ENCODE assay signal across 13 mouse cellular contexts in genomic region chr19:58313785-58314184, GRCm38 (mm10).
DNase-seq lines count a peak whose midpoint lies in the region; ATAC-seq and TF ChIP-seq lines count a peak whose summit lies in the region.
"Had no signal": no experiment of that assay in that cellular context is flagged by ENCODE, and none has a peak within 500 bp of the region (broad histone marks: within the 10 kb centered on the region; RNA-seq: fewer than 3 reads in every experiment).

No protein-coding gene starts in this region.

- TF ChIP-seq CTCF in lung, embryonic 14.5 days (IDR thresholded peaks at IDR 0.05; ENCODE audit: low read depth), result peak; percentile 49
- peak; percentile 43 for TF ChIP-seq CTCF in G1E (IDR thresholded peaks at IDR 0.05; ENCODE audit: low read depth, low read length)

- DNase-seq in heart, adult 11 months, result peak; percentile 11
- DNase-seq in lung, embryonic 14.5 days, result no peak
- no peak for DNase-seq in lung, postnatal 36 days
- no peak for DNase-seq in G1E (ENCODE audit: low spot score)
- peak; percentile 28 for DNase-seq in splenic B cell, adult 2 months (ENCODE audit: low read depth, low spot score)
- DNase-seq in midbrain, embryonic 14.5 days, result no peak
- DNase-seq in frontal cortex, postnatal 36 days (ENCODE audit: low spot score in 2 of 2), result no peak
- DNase-seq: cerebellum, adult 11 months; layer of hippocampus, adult 9-11 months; right cerebral cortex, postnatal 4 days had no signal

- no peaks in the 10 kb centered on the region for H3K27me3 ChIP-seq in heart, embryonic 11.5 days (ENCODE audit: control insufficient read depth, insufficient read depth, low read length)
- H3K27me3 ChIP-seq in lung, embryonic 14.5 days (ENCODE audit: insufficient read depth, low read length), result no peaks in the 10 kb centered on the region
- H3K27me3 ChIP-seq in G1E (ENCODE audit: insufficient read depth, low read length), result no peaks in the 10 kb centered on the region
- H3K27me3 ChIP-seq in splenic B cell, adult 2 months (ENCODE audit: control insufficient read depth, insufficient read depth, low read length, poor library complexity, severe bottlenecking), result no peaks in the 10 kb centered on the region
- H3K27me3 ChIP-seq in midbrain, embryonic 14.5 days (ENCODE audit: control insufficient read depth, insufficient read depth, low read length), result no peaks in the 10 kb centered on the region
- H3K27me3 ChIP-seq: forebrain, embryonic 15.5 days had no signal

- no peak overlapping the region for H3K4me2 ChIP-seq in heart, embryonic 11.5 days
- H3K4me2 ChIP-seq in lung, embryonic 14.5 days, result no peak overlapping the region
- no peak overlapping the region for H3K4me2 ChIP-seq in midbrain, embryonic 14.5 days (ENCODE audit: low read length)
- H3K4me2 ChIP-seq: forebrain, embryonic 15.5 days; midbrain, embryonic 11.5 days had no signal

- no peaks in the 10 kb centered on the region for H3K4me1 ChIP-seq in heart, embryonic 11.5 days (ENCODE audit: control insufficient read depth, insufficient read depth, low read length)
- H3K4me1 ChIP-seq in lung, embryonic 14.5 days (ENCODE audit: insufficient read depth), result no peaks in the 10 kb centered on the region
- no peaks in the 10 kb centered on the region for H3K4me1 ChIP-seq in G1E (ENCODE audit: insufficient read depth, low read depth, low read length)
- peaks cover 16% of the 10 kb centered on the region; the same call in 1 of the 2 replicates for H3K4me1 ChIP-seq in midbrain, embryonic 14.5 days (ENCODE audit: control insufficient read depth, insufficient read depth, low read length)

- H3K27ac ChIP-seq in heart, embryonic 11.5 days (ENCODE audit: low read depth, low read length), result no peak overlapping the region
- no peak overlapping the region for H3K27ac ChIP-seq in lung, embryonic 14.5 days (ENCODE audit: low read depth)
- no peak overlapping the region for H3K27ac ChIP-seq in midbrain, embryonic 14.5 days (replicated peaks; ENCODE audit: low read depth, low read length)
- H3K27ac ChIP-seq: forebrain, embryonic 15.5 days had no signal

- H3K36me3 ChIP-seq in heart, embryonic 11.5 days (ENCODE audit: control insufficient read depth, insufficient read depth, low read length), result no peaks in the 10 kb centered on the region
- no peaks in the 10 kb centered on the region for H3K36me3 ChIP-seq in lung, embryonic 14.5 days (ENCODE audit: insufficient read depth)
- H3K36me3 ChIP-seq in G1E (replicated peaks), result no peaks in the 10 kb centered on the region
- no peaks in the 10 kb centered on the region for H3K36me3 ChIP-seq in splenic B cell, adult 2 months (ENCODE audit: control insufficient read depth, insufficient read depth, low read length, poor library complexity, severe bottlenecking)
- no peaks in the 10 kb centered on the region for H3K36me3 ChIP-seq in midbrain, embryonic 14.5 days (ENCODE audit: control insufficient read depth, insufficient read depth, low read length)
- H3K36me3 ChIP-seq: forebrain, embryonic 15.5 days had no signal

- H3K9me3 ChIP-seq in heart, embryonic 11.5 days (replicated peaks; ENCODE audit: control insufficient read depth, low read length), result peaks cover 9% of the 10 kb centered on the region
- H3K9me3 ChIP-seq in lung, embryonic 14.5 days (ENCODE audit: low read depth, low read length), result peaks cover 4% of the 10 kb centered on the region; the same call in 1 of the 2 replicates
- peaks cover 29% of the 10 kb centered on the region for H3K9me3 ChIP-seq in G1E (replicated peaks)
- no peaks in the 10 kb centered on the region; the same call in 1 of the 2 replicates for H3K9me3 ChIP-seq in midbrain, embryonic 14.5 days (ENCODE audit: control insufficient read depth, low read length)

- no peak for ATAC-seq in heart, embryonic 11.5 days (replicated peaks; ENCODE audit: insufficient number of reproducible peaks, low FRiP score, low TSS enrichment)
- ATAC-seq in lung, embryonic 14.5 days (ENCODE audit: insufficient read depth), result no peak
- ATAC-seq in G1E (ENCODE audit: extremely low read depth, insufficient number of reproducible peaks, low FRiP score, poor library complexity, severe bottlenecking), result no peak
- no peak for ATAC-seq in midbrain, embryonic 14.5 days (ENCODE audit: low FRiP score, low TSS enrichment)
- ATAC-seq: forebrain, embryonic 15.5 days had no signal

- no peak overlapping the region for H3K9ac ChIP-seq in heart, embryonic 11.5 days (ENCODE audit: low read depth, low read length)
- H3K9ac ChIP-seq in lung, embryonic 14.5 days, result no peak overlapping the region
- no peak overlapping the region for H3K9ac ChIP-seq in midbrain, embryonic 14.5 days (replicated peaks; ENCODE audit: low read length)
- H3K9ac ChIP-seq: forebrain, embryonic 15.5 days had no signal

- WGBS in heart, embryonic 11.5 days (ENCODE audit: insufficient replicate concordance), result 71% methylated on average over 2 of the region's 2 CpGs
- 86% methylated on average over 2 of the region's 2 CpGs for WGBS in lung, embryonic 14.5 days
- 85% methylated on average over 2 of the region's 2 CpGs for WGBS in midbrain, embryonic 14.5 days

- H3K4me3 ChIP-seq in heart, embryonic 11.5 days (ENCODE audit: low read depth, low read length), result no peak overlapping the region
- no peak overlapping the region for H3K4me3 ChIP-seq in lung, embryonic 14.5 days (ENCODE audit: low read depth, low read length)
- no peak overlapping the region for H3K4me3 ChIP-seq in G1E (ENCODE audit: low read depth, low read length)
- H3K4me3 ChIP-seq in midbrain, embryonic 14.5 days (replicated peaks; ENCODE audit: low read depth, low read length), result no peak overlapping the region
- H3K4me3 ChIP-seq: forebrain, embryonic 15.5 days had no signal

Comparison
In these comparisons a context has a peak if more than half of its experiments do, and no peak if none do; other contexts are left out.
1. DNase-seq: peak in heart, adult 11 months (single experiment) and splenic B cell, adult 2 months (single experiment); none in lung, embryonic 14.5 days (single experiment), lung, postnatal 36 days (single experiment), G1E (single experiment), midbrain, embryonic 14.5 days (single experiment) and frontal cortex, postnatal 36 days (0 of 2).